Mouse (Mus musculus): ENCODE measurements around the gene Olfr775.

Gene Olfr775

GRCm38 (mm10) chr10:129248112-129248511 is at the start of gene Olfr775:
Gene Olfr775, plus strand, starts transcription at chr10:129248412.
- DNase-seq (ENCODE audit: low spot score in 2 of 2), result no peak

- DNase-seq (ENCODE audit: low spot score in 2 of 2), result no peak
Measured at GRCm38 (mm10) chr10:129230737-129231136, 17.5 kb upstream of the Olfr775 start.

- DNase-seq (ENCODE audit: low spot score in 2 of 2), result no peak
Measured at GRCm38 (mm10) chr10:129235904-129236303, 12.3 kb upstream of the Olfr775 start, which contains the start of gene Olfr774. Gene Olfr774, plus strand, starts transcription at chr10:129236204.

GRCm38 (mm10) chr10:129258827-129259226 is 10.6 kb downstream of the Olfr775 start, which contains the start of gene Olfr776:
Gene Olfr776, plus strand, starts transcription at chr10:129259127.
- no peak for DNase-seq (ENCODE audit: low spot score in 2 of 2)

GRCm38 (mm10) chr10:129271081-129271535 is 22.9 kb downstream of the Olfr775 start, which contains the start of gene Olfr777:
Gene Olfr777, minus strand, starts transcription at chr10:129271485.
- no peak for DNase-seq (ENCODE audit: low spot score in 2 of 2)
